Mouse (Mus musculus) gastrocnemius, postnatal 25 days (tissue): ENCODE measurements around the gene Fcgrt. TPM values are rescaled to one million over a fixed set of nuclear protein-coding genes. Genes with fewer than 3 reads are reported as not detected.
A peak's percentile ranks its signal among the peaks of the same experiment; 100 is the strongest.

Experiments
- DNase-seq: peaks from one replicate; pipeline ENCODE4 v3.0.0; 2022
- total RNA-seq, 2 experiments: library from RNA; stranded (reverse); gene quantifications; 1 replicate in 1 of 2; 2 replicates in 1 of 2; pipeline ENCODE4 v1.2.3; 2021

Gene Fcgrt
- total RNA-seq, 2 experiments from 2014 or later = 40.3 to 54.5 TPM

GRCm38 (mm10) chr7:45083300-45083890 lies 20.3 kb downstream of the Fcgrt start:
- DNase-seq = no peak

GRCm38 (mm10) chr7:45082401-45083299 lies 21.0 kb downstream of the Fcgrt start:
- DNase-seq = peak; percentile 72

- DNase-seq = no peak
Observed at GRCm38 (mm10) chr7:45081016-45081415, 22.6 kb downstream of the Fcgrt start.

- DNase-seq = peak; percentile 82
Observed at GRCm38 (mm10) chr7:45079856-45080255, 23.8 kb downstream of the Fcgrt start.

- DNase-seq = peak; percentile 67
Observed at GRCm38 (mm10) chr7:45078513-45078912, 25.1 kb downstream of the Fcgrt start.

- DNase-seq = no peak
Observed at GRCm38 (mm10) chr7:45077829-45078228, 25.8 kb downstream of the Fcgrt start.

- DNase-seq = no peak
Observed at GRCm38 (mm10) chr7:45077322-45077721, 26.3 kb downstream of the Fcgrt start.

GRCm38 (mm10) chr7:45076501-45076900 lies 27.1 kb downstream of the Fcgrt start:
- DNase-seq = no peak

GRCm38 (mm10) chr7:45075405-45075804 lies 28.2 kb downstream of the Fcgrt start:
- peak; percentile 80 for DNase-seq

- no peak for DNase-seq
Observed at GRCm38 (mm10) chr7:45073949-45074348, 29.7 kb downstream of the Fcgrt start.

GRCm38 (mm10) chr7:45073171-45073707 lies 30.4 kb downstream of the Fcgrt start:
- DNase-seq = no peak

GRCm38 (mm10) chr7:45072230-45072629 lies 31.4 kb downstream of the Fcgrt start:
- no peak for DNase-seq

GRCm38 (mm10) chr7:45069671-45070070 lies 34.0 kb downstream of the Fcgrt start:
- DNase-seq = no peak

GRCm38 (mm10) chr7:45068000-45068318 lies 35.7 kb downstream of the Fcgrt start:
- no peak for DNase-seq

GRCm38 (mm10) chr7:45067190-45067999 lies 36.3 kb downstream of the Fcgrt start:
- no peak for DNase-seq

GRCm38 (mm10) chr7:45062239-45062835 lies 41.3 kb downstream of the Fcgrt start, which contains the start of the genes Nosip and Prrg2:
Gene Nosip, plus strand, starts transcription at chr7:45062429.
Gene Prrg2, minus strand, starts transcription at chr7:45062677.
- peak; percentile 92 for DNase-seq

- DNase-seq = no peak
Observed at GRCm38 (mm10) chr7:45061532-45062075, 42.0 kb downstream of the Fcgrt start.

GRCm38 (mm10) chr7:45060632-45061122 lies 43.0 kb downstream of the Fcgrt start:
- no peak for DNase-seq

- DNase-seq = no peak
Observed at GRCm38 (mm10) chr7:45058607-45059571, 44.8 kb downstream of the Fcgrt start.

GRCm38 (mm10) chr7:45056972-45057348 lies 46.7 kb downstream of the Fcgrt start:
- DNase-seq = no peak
